Mouse (Mus musculus) frontal cortex, adult 2 months (tissue): ENCODE measurements around the gene Dnajb8. TPM values are rescaled to one million over a fixed set of nuclear protein-coding genes. Genes with fewer than 3 reads are reported as not detected.
A peak's percentile ranks its signal among the peaks of the same experiment; 100 is the strongest.

Experiments
- DNase-seq, 2 experiments: peaks; one replicate each; pipeline ENCODE4 v3.0.0; 2022; ENCODE audit warnings: low spot score in 1 of 2; ENCODE audit errors: extremely low spot score in 1 of 2
- polyA plus RNA-seq: library from polyadenylated mRNA; depleted of rRNA; stranded (reverse); fragments of >200 nt; gene quantifications from 2 replicates; pipeline ENCODE4 v1.2.3, GENCODE M21; 2012; rRNA removed

The Dnajb8 gene
- polyA plus RNA-seq = not detected in 2 replicates

DNA sequence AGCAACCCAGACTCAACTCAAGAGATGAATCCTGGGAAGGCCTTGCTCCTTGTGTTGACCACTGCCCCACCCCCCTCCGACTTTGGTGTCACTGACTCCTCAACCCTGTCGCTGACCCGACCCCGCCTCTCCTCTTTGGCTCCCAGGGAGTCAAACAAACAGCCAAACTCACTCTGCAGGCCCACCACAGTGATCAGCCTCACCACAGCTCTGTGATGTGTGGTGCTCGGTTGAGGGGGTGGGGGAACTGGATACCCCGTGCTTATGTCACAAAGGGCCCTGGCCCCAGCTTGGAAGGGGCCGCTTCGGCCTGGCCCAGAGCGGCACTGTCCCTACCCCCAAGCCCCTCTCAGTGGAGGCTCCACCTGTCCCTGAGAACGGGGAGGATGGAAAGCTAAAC is at the start of gene Dnajb8:
Gene Dnajb8 (plus strand): TSS at position 301 of the 400 bp plus-strand sequence.
- no peak for DNase-seq

DNA sequence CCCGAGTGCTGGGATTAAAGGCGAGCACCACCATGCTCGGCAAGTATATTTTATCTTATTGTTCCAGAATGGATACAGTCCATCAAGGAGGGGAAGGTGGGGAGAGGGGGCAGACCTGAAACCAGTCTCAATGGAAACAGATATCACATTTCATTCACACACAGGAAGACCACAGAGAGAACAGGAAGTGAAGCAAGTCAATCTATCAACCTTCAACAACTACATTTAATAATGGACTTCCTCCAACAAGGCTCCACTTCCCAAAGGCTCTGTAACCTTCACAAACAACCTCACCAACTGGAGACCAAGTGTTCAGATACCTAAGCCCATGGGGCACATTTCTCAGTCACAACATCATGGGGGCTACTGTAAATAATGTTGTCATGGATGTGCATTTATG is 47.9 kb upstream of the Dnajb8 start:
- DNase-seq = no peak

DNA sequence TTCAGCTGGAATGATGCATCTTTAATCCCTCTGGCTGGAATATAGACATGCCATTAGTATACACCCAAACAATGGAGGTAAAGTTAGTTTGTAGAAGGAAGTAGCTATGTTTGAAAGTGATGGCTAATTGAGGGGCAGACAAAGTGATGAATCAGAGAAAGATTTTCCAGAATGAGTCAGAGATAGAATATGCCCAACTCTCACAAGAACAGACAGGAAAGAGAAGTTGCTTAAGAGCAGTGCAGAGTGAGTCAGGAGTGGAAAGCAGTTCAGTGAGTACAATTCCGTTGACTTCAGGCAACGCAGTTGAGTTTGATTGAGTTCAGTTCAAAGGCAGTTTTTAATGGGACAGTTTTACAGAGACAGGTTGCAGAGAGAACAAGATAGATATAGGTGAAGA is 47.4 kb upstream of the Dnajb8 start:
- DNase-seq = no peak

- DNase-seq = no peak
Measured at GRCm38 (mm10) chr6:88184671-88185070, 37.4 kb upstream of the Dnajb8 start.

GRCm38 (mm10) chr6:88188148-88188547 is 33.9 kb upstream of the Dnajb8 start:
- DNase-seq = peak; percentile 20 to 64

GRCm38 (mm10) chr6:88189312-88190042 is 32.6 kb upstream of the Dnajb8 start:
- DNase-seq = peak in 1 of 2 experiments; percentile 69

- no peak for DNase-seq
Measured at GRCm38 (mm10) chr6:88190043-88190309, 32.1 kb upstream of the Dnajb8 start.

DNA sequence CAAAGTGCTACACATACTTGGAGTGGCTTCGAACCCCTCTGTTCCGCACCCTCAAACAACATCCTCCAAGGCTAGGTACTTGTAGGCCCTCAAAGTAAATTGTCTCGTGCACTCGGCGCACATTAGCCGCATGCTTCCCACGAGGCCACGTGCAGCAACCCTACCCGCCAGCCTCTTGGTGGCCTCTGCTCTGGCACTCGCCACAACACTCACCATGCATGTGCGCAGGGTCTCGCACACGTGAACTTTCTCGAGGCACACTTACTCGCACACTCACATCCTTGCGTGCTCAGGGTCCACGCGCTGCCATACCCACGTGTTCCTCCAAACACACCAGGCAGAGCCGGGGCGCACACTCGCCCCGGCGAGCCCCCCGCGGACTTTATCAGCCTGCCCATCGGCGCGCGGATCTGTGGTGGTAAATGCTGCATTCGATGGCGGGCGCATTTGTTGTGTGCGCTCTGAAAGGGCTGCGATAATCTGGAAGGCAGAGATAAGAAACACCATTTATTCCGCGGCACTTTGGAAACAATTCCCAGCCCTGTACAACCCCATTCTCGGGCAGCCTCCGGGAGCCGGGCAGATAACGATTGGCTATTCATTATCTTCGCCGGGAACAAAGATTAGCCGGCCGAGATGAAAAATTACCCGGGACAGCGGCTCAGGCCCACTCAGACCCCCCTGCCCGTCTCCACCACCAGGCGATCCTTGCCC is 31.6 kb upstream of the Dnajb8 start:
- DNase-seq = no peak

DNA sequence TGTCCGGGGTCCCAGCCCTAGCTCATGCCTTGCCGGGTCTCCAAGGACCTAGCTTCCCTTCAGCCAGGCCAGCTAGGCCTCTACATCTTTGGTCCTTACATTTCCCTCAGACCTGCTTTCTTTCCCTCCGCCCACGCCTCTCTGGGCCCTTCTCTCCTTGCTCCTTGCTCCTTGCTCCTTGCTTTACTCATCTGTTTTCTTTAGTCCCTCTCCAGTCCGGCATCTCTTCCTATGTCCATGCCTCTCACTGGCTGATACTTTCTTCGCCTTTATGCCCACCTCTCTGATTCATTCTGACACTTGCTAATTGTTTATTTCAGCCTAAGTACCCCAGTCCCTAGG is 31.1 kb upstream of the Dnajb8 start:
- DNase-seq = no peak

DNA sequence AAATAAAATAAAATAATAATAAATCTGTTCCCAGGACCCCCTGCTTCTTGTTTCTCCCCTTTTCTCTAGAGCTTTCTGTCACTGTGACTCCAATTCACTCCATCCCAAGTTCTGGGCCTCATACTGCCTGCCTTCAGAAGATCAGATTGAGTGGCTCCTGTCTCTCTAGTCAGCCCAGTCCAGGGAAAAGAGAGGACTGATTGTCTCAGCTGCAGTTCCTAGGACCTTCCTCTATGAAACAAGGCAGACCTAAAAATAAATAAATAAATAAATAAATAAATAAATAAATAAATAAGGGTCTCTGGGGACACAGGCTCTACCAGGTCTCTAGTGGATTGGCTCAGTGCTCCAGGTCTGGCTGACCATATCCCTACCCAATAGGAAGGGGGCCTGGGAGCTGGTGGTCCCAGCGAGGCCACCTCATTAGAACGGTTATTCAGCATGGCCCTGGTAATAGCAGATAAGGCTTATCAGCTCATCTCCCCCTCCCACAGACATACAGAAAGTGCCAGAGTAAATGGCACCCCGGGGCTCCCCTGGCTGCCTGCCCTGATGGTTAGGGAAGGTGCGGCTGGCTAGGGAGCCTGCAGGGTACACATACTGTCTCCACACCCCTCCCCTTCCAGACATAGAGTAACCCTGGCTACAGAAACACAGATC is 30.5 kb upstream of the Dnajb8 start:
- DNase-seq = no peak

- DNase-seq = no peak
Measured at GRCm38 (mm10) chr6:88192756-88193155, 29.3 kb upstream of the Dnajb8 start.

- no peak for DNase-seq
Measured at GRCm38 (mm10) chr6:88193433-88194052, 28.5 kb upstream of the Dnajb8 start, which contains the start of gene Gata2. TSS of gene Gata2 (plus strand) at chr6:88193891.

- DNase-seq = no peak
Measured at GRCm38 (mm10) chr6:88194053-88194977, 27.8 kb upstream of the Dnajb8 start.

- no peak for DNase-seq
Measured at GRCm38 (mm10) chr6:88194978-88195325, 27.1 kb upstream of the Dnajb8 start.

GRCm38 (mm10) chr6:88196054-88196732 is 25.9 kb upstream of the Dnajb8 start:
- DNase-seq = no peak

- no peak for DNase-seq
Measured at GRCm38 (mm10) chr6:88196733-88197312, 25.2 kb upstream of the Dnajb8 start.

DNA sequence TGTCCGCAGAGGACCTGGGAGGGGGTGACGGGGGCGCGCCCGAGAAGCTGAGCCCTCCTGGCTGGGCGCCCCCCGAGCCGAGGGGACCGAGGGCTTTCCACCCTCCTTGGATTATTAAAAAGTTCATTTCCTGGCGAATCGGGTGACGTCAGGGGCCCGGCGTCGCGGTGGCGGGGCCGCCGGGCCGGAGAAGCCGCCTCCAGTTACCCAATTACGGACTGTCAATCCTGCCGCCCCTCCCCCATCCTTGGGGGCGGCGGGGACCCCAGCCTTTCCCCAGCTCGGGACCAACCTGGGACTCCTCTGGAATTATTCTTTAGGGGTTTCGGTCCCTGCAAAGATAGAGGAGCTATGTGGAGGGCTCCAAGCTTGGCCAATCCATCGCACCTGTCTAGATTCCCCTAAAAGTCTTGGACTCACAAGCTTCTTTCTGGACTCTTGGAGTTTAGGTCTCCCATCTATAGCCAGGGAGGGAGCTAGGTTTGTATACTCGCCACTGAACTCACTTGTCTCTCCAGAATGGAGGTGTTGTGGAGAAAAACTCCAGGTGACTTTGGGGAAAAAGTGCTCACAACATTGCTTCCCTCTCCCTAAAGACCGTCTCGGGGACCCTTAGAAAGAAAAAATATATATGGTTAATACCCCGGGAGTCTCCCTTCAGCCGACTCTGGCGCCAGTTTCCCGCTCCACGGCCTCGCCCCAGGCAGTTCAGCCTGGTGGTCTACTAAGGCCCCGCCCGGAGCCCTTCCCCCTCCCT is 24.6 kb upstream of the Dnajb8 start:
- no peak for DNase-seq

- no peak for DNase-seq
Measured at GRCm38 (mm10) chr6:88198070-88198940, 23.8 kb upstream of the Dnajb8 start.
